Mouse (Mus musculus): ENCODE results near the gene Plek2.

The Plek2 gene

DNA sequence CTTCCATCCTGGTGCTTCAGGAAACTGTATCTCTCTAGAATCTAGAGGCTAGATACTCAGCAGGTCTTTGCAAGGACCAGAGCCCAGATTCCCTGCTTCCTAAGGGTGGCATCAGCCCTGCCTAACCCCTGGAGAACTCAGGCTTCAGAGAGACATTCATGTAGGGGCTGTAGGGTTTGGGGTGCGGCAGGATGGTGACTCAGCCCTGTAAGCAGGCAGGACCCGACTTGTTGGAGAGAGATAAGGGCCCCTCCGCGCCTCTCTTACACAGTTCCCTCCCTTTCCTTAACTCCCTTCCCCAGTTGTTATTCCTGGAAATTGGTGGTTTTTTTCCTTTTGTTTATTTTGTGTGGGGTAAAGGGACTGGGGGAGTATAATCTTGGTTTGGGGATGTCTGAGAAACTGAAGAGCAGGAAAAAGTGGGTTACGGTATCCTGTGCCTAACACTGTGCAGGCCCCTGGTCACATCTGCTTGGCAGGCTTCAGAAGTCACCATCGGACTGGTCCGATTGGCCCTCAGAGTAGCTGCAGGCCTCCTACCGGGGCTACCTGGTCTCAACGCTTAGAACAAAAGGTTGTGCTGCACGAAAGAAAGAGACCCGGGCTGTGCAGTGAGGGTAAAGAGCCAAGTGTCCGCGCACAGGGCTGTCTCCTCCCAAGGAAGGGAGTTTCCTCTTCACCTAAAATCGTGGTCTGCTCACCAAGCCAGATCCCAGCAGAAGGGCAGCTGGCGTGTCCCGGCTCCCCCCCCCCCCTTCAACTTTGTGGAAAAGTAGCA is 4.1 kb upstream of the Plek2 start:
- DNase-seq: no peak

GRCm38 (mm10) chr12:78908081-78908605 is 1.4 kb upstream of the Plek2 start:
- no peak for DNase-seq

GRCm38 (mm10) chr12:78904499-78904898 is 2.3 kb downstream of the Plek2 start:
- DNase-seq: no peak

GRCm38 (mm10) chr12:78903313-78903712 is 3.5 kb downstream of the Plek2 start:
- DNase-seq: no peak

DNA sequence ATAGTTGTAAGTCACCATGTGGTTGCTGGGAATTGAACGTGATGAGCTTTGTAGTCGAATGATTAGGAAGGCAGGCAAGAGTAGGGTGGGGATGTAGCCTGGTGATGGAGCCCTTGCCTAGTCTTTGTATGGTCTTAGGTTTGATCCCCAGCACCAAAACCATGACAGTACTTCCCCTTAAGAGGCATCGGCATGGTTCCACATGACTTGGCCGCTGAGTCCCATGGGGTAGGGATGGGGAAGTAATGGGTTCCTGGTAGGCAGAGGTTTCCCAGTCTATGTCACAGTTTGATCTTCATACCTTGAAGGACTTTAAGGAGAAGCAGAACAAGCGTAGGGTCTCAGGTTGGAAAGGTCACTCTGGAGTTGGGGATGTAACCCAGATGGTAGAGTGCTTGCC is 5.3 kb downstream of the Plek2 start:
- DNase-seq: no peak

GRCm38 (mm10) chr12:78897861-78898260 is 8.9 kb downstream of the Plek2 start:
- DNase-seq: no peak

- no peak for DNase-seq
Observed at GRCm38 (mm10) chr12:78891149-78891548, 15.6 kb downstream of the Plek2 start.

- no peak for DNase-seq
Observed at GRCm38 (mm10) chr12:78890062-78890461, 16.7 kb downstream of the Plek2 start.

- DNase-seq: no peak
Observed at GRCm38 (mm10) chr12:78874581-78874980, 32.2 kb downstream of the Plek2 start.

- DNase-seq: no peak
Observed at GRCm38 (mm10) chr12:78868115-78868514, 38.6 kb downstream of the Plek2 start.

- DNase-seq: peak; percentile 33
Observed at GRCm38 (mm10) chr12:78865434-78865833, 41.3 kb downstream of the Plek2 start.

DNA sequence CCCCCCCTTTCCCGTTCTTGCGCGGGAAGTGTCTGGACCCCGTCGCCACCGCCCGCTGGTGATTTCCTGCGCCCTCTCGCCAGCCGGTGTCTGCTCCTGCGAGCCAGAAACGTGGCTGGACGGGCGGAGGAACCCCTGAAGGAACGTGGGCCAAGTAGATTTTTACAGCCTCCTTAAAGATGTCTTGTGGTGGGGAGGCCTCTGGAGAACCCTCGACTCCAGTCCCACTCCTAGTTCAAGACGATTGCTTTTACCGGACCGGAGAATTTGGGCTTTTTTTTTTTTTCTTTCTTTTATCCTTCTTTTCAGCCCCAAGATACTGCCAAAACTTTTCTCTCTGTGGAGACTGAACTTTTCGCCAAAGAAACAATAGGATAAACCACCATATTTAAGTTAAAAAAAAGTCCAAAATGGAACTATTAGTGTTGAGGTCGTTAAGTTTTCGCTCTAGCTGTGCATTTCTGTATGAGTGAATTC is 44.5 kb downstream of the Plek2 start:
- DNase-seq: no peak

DNA sequence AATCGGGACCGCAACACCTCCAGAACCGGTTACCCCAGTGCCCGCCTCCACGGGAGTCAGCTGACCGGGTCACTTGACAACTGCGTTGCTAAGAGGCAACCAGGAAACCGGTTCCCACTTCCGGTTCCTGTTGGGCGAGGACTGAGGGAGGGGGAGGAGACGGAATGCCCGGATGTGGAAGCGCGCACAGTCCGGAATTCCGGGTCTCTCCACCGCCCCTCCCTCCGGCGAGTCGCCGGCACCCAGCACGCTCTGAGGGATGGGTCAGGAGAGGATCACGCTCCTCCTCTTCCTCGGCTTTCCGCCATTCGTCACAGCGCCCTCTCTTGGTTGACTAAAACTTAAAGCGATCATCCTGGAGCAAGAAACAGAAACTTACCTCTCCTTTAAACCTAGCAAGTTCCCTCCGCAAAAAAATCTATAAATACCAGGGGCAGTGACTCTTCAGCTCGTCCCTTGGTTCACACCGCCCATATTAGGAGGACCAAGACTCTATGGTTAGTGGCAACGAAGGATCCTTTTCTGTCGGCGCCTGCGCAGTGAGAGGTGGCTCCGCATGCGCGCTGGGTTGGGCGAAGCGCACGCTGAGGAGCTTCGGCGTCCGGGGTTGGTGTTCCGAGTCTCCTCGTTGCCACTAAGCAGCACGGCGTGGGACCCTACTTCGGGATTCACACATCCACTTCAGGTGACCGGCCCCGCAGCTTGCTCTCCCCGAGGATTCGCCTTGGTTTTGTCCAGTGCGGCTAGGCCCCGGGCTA is 45.1 kb downstream of the Plek2 start, which contains the start of the genes Atp6v1d and Eif2s1:
TSS of gene Atp6v1d (minus strand) at position 143 of the 758 bp plus-strand sequence.
TSS of gene Eif2s1 (plus strand) at position 324 of the 758 bp plus-strand sequence.
- peak; percentile 97 for DNase-seq

DNA sequence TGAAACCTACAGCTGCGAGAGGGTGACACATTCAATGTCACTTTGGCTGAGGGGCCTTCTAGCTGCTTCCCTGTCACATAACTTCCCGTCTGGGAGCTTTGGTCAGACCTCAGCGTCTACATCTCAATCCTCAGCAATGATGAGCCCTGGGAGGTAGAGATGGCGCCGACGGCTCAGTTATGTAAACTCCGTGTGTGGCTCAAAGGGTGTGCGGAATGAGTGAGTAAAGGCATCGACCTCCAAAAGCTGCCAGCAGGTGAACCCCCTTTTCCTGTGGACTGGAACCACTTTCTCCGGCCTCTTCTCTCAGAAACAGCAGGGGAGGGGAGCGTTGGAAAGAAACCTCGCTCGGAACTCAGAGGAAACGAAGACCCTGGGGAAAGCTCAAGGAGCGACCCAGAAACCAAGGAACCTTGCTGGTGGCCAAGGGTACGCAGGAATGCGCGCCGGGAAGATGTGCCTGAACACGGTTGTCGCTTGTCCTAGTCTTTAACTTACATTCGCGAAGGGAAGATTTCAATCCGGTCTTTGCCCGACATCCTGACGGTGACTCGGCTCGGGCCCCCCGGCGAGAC is 45.8 kb downstream of the Plek2 start:
- DNase-seq: no peak

DNA sequence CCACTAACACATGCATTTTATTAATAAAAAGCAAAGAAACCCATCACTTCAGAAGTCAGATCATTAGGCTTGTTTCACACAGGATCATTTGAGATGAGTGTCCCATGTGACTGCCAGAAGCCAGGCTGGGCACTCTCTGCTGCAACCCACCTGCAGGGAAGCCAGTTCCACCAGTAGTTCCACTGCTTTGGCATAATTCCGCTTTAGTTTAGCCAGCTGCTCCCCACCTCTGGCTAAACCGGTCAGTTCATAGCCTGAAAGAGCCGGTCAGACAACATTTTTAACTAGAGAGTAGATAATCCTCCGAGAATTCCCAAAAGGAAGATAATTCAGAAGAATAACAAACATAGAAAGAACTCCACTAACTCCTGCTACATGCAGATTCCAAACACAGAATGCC is 58.5 kb downstream of the Plek2 start:
- DNase-seq: no peak

- DNase-seq: no peak
Observed at GRCm38 (mm10) chr12:78842429-78842828, 64.3 kb downstream of the Plek2 start.

DNA sequence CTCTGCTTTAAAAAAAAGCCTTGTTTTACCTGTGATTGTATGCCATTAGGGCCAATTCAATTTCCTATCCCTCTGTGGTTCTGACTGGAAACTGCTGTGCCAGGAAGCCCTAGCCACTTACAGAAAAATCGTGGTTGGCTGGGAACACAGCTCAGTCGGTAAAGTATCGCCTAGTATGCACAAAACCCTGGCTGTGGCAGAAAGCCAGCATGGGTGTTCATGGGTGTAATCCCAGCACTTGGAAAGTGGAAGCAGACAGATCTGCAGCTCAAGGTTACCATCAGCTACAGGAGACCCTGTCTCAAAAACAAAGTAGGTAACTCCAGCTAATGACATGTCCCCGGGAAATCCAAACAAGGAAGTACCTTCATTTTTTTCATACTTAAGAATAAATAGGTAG is 66.9 kb downstream of the Plek2 start:
- DNase-seq: no peak

All from thymus, postnatal 14 days (tissue).